Mouse (Mus musculus) adrenal gland, postnatal 36 days (tissue): Measurements from ENCODE around the gene Cdkn2aip. TPM values are rescaled to one million over a fixed set of nuclear protein-coding genes. Genes with fewer than 3 reads are reported as not detected.

ENCODE experiments used
- total RNA-seq, 2 experiments: library from RNA; stranded (reverse); gene quantifications; 2 replicates each; pipeline ENCODE4 v1.2.3; 2021

Cdkn2aip gene
- total RNA-seq, 2 experiments from 2014 or later = 13.9 to 16.2 TPM

Other genes starting within 250 kb of the Cdkn2aip start
- gene Trappc11, start 180.5 kb downstream of the Cdkn2aip start, total RNA-seq = 10 to 100 TPM; 35.5 to 41.4 TPM
- 10 to 100 TPM; 49.8 to 53.9 TPM for gene Rwdd4a, start 180.3 kb downstream of the Cdkn2aip start, total RNA-seq
- 10 to 100 TPM; 20.5 to 24.3 TPM for gene Ing2, start 38.4 kb downstream of the Cdkn2aip start, total RNA-seq
- not detected for gene Cldn24, start 108.2 kb upstream of the Cdkn2aip start, total RNA-seq
- 1 to 10 TPM in 1 of 2 experiments, under 1 TPM in 1; 0.95 to 2.6 TPM for gene Cldn22, start 110.5 kb upstream of the Cdkn2aip start, total RNA-seq